Mouse (Mus musculus) gastrocnemius, adult 18-20 months (tissue): ENCODE data around the gene Ren1. TPM values are rescaled to one million over a fixed set of nuclear protein-coding genes. Genes with fewer than 3 reads are reported as not detected.
"Not testable (repeated sequence)": the region's sequence is repeated elsewhere in the genome, so short reads cannot be mapped to it uniquely, and the experiment has no call there.

ENCODE experiments used
- DNase-seq: peaks from one replicate; pipeline ENCODE4 v3.0.0; 2021; ENCODE audit warnings: low spot score
- total RNA-seq, 2 experiments: library from RNA; stranded (reverse); gene quantifications; 2 replicates each; pipeline ENCODE4 v1.2.3; 2021

The Ren1 gene
- total RNA-seq, 2 experiments from 2014 or later, result 0.46 TPM; not detected in 1

DNA sequence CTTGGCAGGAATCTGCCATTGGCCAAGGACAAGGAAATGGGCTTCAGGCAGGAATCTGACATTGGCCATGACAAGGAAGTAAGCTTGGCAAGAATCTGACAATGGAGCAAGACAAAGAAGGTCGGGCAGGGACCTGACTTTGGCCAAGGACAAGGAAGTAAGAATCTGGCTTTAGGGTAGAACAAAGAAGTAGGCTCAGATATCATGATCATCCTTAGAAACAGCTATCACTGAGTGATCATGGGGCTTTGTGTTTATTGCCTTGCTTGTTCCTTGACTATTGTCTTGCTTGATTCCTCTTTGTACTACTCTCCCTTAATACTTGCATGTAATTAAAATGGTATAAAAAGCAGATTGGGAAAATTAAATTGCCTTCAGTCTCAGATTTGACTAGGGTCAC, 9.9 kb upstream of the Ren1 start:
- DNase-seq, result not testable (repeated sequence)

DNA sequence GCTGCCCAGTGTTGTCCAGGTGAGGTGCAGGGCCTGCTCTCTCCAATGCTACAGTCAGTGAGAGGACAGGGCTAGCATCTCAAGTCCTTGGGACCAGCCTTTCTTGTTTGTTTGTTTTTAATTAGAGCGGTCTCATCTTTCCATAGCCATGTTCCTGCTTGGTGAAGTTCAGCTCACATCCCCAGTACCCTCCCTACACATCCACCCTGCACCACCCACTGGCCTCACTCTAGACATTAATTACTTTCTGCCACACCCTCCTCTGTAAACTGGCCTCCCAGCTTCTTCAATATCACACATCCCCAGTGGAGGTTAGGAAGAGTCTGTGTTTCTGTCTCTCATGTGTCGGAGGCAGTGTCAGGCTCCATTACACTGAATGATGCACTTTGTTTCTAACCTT, 6.0 kb upstream of the Ren1 start:
- DNase-seq, result no peak

DNA sequence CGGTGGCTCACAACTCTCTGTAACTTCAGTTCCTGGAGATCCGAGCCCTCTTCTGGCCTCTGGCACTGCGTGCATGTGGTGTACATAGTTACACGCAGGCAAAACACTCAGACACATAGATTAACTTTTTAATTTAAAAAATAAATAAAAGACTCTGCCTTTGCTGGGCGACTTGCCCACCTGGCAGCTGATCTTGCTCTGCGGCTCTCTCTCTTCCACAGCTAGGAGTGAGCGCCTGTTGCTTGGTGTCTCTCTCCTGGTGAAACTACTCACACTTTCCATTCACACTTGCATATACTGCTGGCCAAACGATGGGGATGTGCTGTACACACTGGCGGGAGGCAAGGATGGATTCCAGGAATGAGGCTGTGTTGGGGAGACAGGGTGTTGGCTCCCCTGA, 3.8 kb upstream of the Ren1 start:
- DNase-seq, result no peak

DNA sequence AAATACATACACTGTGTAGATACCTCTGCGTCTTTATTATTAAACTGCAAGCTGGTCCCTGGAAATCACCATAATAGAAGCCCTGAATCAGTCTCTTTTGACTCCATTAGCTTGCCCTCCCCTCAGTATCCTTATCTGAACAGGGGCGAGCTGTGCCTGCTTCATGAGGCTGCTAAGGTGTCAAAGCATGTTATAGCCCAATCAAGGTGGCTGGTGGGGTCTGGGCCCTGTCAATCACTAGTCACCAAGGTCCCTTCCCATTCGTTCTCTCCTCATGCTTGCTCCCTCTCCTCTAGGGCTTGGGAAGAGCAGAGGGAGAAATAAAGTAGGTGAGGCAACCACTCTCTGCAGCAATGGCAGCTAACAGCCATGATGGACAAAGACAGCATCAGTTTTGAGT, 3.1 kb upstream of the Ren1 start:
- DNase-seq, result no peak

DNA sequence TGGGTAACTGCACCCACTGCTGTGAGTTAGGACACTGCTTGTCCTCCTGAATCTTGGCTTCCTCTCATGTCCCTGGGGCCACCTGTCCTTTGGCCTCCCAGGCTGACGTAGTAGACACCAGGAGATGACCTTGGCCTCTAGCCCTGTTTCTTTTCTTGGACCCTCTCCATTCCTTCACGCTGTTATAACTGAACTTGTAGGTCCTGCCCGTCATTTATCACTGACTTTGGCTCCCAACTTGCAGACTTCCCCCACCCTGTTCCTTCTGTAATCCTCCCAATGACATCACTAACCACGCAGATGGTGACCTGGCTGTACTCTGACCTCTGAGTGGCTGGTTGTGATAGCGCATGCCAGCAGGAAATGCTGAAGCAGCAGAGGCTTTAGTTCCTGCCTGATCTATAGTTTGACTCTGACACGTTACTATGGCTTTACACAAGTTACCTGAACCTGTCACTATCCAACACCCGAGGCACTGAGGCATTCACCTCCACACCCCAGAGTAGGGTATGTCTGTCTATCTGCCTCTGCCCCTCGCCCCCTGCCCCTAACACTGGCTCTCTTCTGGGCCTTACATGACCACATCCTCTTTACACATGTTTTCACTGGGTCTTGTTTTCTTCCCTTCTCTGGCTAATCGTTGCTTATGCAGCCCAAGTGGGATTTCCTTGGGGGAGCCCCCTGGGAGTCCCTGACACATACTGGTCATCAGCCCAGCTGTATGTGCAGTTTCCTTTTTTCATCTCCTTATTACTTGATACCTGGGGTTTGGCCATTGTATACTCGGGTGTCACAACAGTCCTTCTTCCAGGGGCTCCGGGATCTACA, 2.4 kb upstream of the Ren1 start:
- DNase-seq, result no peak

DNA sequence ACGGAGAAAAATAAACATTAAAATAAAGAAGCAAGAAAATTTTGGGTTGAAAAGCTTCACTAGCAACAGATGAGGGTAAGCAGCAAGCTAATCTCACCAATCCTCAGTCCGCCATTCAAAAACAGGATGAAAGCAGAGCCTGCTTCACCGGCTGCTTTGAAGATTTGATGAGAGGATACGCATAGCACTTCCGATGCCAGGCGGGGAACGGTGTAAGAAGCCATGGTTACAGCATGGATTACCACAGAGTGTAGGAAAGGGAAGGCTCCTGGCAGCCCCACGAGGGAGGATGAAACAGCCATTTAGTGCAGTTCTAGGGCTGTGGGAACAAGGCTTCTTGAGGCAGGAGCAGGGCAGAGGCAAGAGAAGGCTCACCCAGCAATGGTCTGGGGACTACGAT, 1.5 kb downstream of the Ren1 start:
- no peak for DNase-seq

DNA sequence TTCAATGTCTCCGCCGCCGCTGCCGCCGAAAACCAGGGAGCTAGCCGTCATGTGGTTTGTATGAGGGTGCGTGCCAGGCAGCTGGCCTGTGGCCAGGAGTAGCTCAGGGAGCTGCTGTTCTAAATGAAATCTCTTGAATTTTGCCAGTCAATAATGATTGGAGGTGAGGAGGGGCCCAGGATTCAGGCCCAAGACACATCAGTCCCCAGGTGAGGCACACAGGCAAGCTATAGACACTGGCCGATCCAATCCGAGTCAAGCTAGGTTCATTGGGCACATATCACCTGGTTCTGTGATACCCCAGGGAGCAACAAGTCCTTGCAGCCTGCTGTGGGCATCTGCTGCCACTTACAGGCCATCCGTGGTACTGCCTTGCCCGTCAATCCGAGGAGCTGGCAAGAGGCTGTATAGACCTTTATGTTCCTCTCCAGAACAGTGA, 3.1 kb downstream of the Ren1 start:
- peak; percentile 53 for DNase-seq

DNA sequence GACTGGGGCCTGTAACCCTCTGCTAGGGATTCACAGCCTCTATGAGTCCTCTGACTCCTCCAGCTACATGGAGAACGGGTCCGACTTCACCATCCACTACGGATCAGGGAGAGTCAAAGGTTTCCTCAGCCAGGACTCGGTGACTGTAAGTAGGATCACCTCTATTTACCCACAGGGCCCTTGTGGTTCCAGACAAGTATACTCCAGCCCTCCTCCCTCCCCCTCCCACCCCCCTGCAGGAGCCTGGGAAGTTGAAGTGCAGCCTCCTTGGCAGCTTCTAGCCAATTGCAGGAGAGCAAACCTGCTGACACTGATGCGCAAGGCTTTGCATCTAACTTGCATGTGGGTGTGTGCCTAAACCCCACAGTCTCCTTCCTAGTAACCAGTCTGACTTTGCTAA, 5.2 kb downstream of the Ren1 start:
- DNase-seq, result no peak

DNA sequence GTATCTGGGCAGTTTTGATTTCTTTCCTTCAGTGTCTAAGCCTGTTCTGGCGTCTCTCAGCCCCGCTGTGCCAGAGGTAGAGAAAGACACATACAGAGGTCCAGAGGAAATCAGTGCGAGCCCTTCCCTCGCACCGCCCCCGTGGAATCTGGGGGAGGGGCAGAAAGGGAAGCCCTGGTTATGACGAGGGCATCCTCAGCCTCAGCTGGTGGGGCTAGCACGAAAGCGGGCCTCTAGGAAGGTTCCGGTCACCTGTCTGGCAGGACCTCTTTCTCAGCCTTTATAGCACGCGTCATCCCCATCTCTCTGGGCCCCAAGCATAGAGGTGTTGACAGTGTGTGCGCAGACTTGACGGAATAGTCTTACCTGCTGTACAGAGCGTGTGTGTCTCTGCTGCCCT, 5.6 kb downstream of the Ren1 start:
- no peak for DNase-seq

DNA sequence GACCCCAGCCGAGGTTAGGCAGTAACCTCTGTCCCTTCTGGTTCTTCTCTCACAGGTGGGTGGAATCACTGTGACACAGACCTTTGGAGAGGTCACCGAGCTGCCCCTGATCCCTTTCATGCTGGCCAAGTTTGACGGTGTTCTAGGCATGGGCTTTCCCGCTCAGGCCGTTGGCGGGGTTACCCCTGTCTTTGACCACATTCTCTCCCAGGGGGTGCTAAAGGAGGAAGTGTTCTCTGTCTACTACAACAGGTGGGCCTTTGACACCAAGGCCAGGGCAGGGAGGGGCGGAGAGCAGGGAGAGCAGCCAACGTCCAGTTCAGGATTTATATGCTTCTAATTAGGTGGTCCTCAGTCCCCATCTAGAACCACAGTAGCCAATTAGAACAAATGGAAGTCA, 6.0 kb downstream of the Ren1 start:
- no peak for DNase-seq

DNA sequence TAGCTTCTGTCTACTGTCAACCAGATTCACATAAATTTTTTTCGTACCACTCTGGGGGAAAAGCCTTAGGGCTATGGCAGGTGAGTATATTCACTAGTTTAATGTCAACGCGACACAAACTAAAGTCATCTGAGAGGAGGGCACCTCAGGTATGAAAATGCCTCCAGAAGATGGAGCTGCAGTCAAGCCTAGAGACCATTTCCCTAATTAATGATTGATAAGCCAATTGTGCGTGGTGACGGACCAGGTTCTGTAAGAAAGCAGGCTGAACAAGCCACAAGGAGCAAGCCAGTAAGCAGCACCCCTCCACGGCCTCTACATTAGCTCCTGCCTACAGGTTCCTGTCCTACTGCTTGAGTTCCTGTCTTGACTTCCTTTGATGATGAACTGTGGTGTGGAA, 10.7 kb downstream of the Ren1 start:
- no peak for DNase-seq

DNA sequence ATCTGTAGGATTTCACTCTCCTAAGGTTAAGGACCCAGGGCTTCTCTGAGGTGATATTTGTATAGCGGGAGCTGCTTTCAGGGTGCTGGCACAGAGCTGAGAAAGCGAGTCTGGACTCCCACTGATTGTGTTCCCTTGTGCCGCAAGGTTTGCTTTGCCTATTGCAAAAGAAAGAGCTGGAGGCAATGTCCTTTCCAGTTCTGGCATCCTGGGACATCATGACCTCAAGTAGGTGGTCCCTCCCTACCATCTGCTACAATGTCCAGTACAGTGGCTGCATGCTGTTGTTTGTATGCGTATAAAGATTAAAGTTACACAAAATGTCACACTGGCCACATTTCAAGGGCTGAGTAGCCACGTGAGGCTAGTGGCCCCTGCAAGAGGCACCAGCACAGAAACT, 11.8 kb downstream of the Ren1 start:
- no peak for DNase-seq

DNA sequence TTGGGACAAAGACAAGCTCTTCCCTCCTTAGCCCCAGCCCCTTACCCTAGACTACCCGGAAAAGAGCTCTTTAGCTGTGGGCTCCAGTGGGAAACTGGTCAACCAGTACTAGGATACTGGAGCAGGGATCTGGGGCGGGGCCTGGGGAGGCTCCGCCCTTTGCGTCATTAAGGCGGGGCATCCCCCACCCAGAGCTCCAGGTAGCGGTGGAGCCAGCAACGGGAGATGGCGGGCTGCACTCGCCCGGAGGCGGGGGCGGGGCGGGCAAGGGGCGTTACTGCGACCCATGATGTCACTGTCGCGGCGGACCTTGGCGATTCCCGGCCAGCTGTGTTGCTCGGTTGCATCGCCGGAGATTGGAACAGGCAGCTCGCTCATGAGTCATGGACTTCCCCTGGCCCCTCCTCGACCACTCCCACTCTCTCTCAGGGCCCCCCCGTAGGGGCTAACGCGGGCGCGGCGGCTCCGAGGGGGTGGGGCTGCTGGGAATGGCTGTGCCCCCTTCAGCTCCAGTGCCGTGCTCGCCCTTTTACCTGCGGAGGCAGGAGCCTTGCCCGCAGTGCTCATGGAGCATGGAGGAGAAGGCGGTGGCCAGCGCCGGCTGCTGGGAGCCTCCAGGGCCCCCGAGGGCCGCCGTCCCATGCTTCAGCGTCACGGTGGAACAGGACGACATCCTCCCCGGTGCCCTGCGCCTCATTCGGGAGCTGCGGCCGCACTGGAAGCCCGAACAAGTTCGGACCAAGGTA, 13.1 kb downstream of the Ren1 start, which contains the start of gene Etnk2:
Gene Etnk2 (plus strand): TSS at position 297 of the 746 bp plus-strand sequence.
- peak; percentile 62 for DNase-seq

DNA sequence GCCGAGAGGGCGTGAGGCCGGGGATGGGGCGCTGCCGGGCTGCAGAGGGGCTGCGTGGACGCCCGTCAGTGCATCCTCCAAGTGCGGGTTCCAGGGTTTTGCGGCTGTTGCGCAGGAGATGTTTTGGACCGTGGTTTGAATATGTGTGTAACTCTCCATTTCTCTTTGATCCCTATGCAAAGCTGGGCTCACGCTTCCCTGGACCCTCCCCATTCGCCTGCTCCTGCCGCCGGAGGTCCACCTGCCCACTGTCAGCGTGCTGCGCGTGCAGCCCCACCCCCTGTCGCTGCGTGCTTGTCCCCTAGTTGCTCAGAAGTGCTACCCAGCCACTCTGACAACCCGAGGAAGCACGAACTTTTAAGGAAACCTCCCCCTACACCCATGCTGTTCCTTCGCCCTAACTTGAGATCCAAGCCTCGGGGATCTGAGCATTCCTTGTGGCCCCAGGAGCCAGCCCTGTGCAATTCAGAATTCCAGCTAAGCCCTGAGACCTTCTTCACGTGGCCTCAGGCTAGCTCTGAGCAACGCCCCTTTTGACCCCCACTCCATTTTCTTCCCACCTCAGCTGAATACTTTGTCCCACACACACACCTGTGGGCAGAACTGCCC, 13.8 kb downstream of the Ren1 start:
- no peak for DNase-seq

DNA sequence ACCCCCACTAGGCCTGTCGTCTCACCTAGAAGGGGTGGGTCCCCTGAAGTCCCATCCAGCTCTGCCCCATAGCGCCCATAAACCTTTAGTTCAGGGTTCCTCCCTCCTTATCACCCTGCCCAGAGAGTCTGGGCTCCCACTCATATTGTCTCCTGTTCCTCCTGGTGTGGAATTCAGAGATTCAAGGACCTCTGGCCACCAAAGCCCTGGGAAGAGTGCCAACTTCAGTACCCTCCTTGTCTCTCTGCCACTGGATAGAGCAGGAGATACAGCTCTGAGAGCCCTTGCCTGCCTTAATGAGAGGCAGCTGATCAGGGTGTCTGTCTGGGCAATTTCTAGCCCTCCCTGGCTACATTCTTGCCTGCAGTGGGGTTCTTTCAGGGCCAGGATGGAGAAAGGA, 14.6 kb downstream of the Ren1 start:
- DNase-seq, result no peak

DNA sequence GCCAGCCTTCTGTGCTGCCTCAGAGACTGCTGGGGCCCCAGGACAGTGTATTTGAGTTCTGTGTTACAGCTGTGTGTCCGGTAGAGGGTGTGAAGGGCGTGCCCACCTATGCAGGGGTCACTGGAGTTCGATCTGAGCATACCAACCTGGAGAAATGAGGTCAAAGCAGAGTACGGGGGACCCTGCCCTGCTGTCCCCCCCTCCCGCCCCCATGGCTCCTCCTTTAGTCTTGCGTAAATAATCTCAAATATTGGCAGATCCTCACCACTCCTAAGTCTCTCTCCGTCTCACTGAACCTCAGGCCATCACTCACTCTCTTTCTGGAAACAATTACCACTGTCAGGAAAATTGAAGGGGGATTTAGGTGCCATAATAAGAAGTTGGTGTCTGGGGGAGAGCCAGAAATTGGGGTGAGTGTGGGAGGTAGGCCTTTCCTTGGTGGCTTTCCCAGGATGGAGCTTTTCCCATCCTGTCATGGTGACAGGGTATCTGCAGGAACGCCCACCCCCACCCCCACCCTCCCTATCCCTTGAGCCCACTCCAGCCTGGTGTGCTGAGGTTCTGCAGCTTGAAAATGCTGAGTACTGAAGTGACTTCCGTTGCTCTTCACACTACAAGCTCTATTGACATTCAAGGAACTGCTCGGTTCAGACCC, 16.8 kb downstream of the Ren1 start:
- no peak for DNase-seq

DNA sequence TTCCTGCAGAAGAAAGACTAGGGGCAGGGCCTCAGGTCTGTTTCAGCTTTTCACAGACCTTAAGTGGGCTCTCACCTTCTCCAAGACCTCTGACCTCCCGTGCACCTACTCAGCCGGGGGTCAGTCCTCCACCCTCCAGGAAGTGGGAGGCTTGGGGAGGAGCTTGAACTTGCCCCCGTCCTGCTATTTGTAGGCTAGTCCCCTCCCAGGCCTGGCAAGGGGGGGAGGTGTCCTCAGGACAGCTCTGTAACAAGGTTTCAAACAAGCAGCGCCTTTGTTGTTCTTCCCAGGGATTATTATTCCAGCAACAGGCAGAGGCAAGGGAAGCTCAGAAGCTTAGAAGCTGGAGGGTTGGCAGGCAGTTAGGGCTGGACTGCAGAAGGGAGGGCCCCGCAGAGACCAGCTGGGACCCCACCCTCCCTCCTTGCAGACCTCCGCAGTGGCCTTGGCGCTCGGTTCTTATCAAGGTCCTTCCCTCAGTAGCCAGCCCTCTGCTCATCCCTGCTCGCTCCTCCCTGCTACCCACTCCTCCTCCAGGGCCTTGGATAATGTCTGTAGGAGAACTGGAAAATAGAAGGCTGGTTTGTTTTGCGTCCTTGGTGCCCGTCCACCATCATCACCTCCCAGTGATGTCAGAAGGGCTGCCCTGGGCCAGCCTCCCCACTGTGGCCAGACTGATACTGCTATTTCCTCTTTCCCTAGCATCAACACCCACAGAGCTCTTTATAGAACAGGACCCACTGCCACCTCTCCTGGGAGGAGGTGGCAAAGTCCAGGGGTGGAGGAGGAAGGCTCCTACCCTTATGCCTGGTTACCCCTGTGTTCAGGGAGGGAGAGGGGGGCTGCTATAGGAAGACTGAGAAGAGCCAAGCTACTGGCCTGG, 17.5 kb downstream of the Ren1 start:
- peak; percentile 29 for DNase-seq

DNA sequence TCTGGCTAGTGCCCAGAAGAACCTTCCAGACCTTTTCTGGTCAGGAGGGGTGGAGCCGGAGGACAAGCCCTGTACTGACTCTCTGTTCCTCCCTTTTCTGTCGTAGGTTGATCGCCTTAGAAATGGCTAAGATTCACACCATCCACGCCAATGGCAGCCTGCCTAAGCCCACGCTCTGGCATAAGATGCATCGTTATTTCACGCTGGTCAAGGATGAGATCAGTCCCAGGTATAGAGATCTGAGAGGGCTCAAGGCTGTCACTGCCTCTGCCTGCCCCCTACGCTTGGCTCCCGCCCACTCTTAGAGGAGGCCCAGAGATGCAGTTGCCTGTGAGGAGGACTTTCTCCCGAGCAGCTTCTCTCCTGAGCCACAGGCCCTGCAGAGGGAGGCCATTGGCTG, 18.3 kb downstream of the Ren1 start:
- DNase-seq, result no peak

DNA sequence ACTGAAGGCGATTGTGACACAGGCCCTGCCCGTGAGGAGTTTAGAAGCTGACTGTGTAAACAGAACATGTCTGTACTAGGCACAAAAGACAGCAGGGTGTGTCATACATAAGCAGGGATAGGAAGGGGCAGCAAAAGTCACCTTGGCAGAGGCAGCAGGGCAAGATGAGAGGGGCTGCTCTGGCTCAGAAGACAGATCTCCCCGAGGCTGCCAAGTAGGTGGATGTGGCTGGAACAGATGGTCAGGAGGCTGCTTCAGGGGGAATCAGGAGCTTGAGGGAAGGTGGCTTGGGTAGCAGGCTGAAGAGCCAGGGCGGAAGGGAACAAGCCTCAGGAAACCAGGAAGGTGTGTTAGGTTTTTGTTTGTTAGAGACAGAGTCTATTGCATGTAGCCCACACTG, 20.0 kb downstream of the Ren1 start:
- DNase-seq, result no peak

DNA sequence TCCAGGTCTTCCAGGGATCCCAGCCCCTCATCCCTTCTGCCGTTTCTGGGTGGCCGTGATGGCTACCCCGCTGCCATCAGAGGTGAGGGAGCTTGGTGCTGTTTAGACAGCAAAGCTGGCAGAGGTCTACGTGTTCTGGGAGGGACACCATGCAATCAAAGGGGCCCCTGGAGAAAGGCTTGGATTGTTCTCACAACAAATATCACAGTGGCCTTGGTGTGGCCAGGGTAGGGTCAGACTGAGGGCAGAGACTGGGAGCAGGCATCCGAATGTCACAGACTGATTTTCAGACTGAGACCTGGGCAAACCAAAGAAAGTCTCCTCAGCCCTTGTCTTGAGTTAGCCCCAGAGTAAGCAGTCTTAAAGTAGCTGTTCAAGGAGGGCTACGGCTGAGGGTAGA, 21.1 kb downstream of the Ren1 start:
- DNase-seq, result no peak

DNA sequence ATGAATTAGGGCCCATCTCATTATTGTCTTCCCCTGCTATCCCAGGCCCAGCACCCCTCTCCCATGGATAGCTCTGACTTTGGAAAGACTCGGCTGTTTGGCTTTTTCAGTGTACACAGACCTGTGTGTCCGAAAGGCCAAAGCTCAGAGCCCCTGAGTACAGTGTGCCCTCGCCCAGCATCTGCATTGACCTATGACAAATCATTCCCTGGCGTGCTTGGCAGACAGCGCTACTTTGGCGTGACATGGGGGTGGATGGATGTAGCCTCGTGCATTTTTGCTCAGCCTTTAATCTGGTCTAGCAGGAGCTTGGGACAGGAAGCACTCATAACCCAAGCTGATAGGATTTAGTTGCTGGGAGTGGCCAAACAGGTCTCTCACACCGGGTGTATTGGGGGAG, 21.8 kb downstream of the Ren1 start:
- no peak for DNase-seq
